In the genomic region with DNA sequence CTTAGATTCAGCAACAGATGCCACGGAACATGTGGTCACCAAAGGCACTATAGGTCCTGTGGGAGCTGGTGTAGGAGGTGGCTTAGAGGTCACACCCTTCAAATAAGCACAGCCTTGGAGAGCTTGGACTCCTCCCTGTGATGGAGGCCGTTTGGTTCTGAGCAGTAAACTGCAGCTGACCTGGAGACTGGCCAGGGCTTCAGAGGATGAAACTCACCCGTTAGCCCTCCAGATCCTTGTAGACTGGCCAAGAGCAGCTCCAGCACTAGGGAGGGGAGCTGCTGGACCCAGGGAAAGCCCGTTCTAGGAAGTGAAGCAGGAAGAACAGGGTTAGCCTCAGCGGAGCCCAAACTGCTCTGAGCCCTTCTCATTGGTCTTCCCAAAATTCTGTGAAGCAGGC, we compare ENCODE assay signal across 10 mouse cellular contexts. TPM values are rescaled to one million over a fixed set of nuclear protein-coding genes. Genes with fewer than 3 reads are reported as not detected.
DNase-seq lines count a peak whose midpoint lies in the region; ATAC-seq and TF ChIP-seq lines count a peak whose summit lies in the region.
"Had no signal": no experiment of that assay in that cellular context is flagged by ENCODE, and none has a peak within 500 bp of the region (broad histone marks: within the 10 kb centered on the region; RNA-seq: fewer than 3 reads in every experiment).

No protein-coding gene starts in this region.

- peaks cover 15% of the 10 kb centered on the region for H3K4me1 ChIP-seq in liver, adult 2 months (ENCODE audit: control insufficient read depth, insufficient read depth, low read length)
- H3K4me1 ChIP-seq in liver, postnatal 0 days (ENCODE audit: insufficient read depth) = peaks cover 10% of the 10 kb centered on the region
- peaks cover 32% of the 10 kb centered on the region for H3K4me1 ChIP-seq in heart, embryonic 15.5 days (replicated peaks)
- peaks cover 15% of the 10 kb centered on the region for H3K4me1 ChIP-seq in thymus, adult 2 months (replicated peaks; ENCODE audit: control insufficient read depth, insufficient read depth, low read length)

- no peak for TF ChIP-seq POLR2A in liver, adult 2 months (IDR thresholded peaks at IDR 0.05; ENCODE audit: extremely low read depth, insufficient read depth, low read length)
- no peak for TF ChIP-seq POLR2A in thymus, adult 2 months (IDR thresholded peaks at IDR 0.05; ENCODE audit: control insufficient read depth, extremely low read depth, insufficient read depth, low read length, poor library complexity)

- WGBS in liver, adult 2 months = 64% methylated on average over 5 of the region's 5 CpGs
- 58% methylated on average over 5 of the region's 5 CpGs for WGBS in liver, postnatal 0 days (ENCODE audit: insufficient replicate concordance)
- WGBS in heart, embryonic 15.5 days = 33% methylated on average over 5 of the region's 5 CpGs
- 90% methylated on average over 5 of the region's 5 CpGs for WGBS in thymus, adult 2 months

- H3K36me3 ChIP-seq in liver, adult 2 months (ENCODE audit: control insufficient read depth, insufficient read depth, low read length) = no peaks in the 10 kb centered on the region
- no peaks in the 10 kb centered on the region for H3K36me3 ChIP-seq in liver, postnatal 0 days (replicated peaks; ENCODE audit: insufficient read depth, low read length)
- H3K36me3 ChIP-seq in heart, embryonic 15.5 days = no peaks in the 10 kb centered on the region
- H3K36me3 ChIP-seq in thymus, adult 2 months (ENCODE audit: control insufficient read depth, insufficient read depth, low read length) = no peaks in the 10 kb centered on the region
- H3K36me3 ChIP-seq: neural tube, embryonic 13.5 days had no signal

- no peak overlapping the region for H3K4me3 ChIP-seq in liver, adult 2 months (ENCODE audit: insufficient read depth, low read depth, low read length)
- H3K4me3 ChIP-seq in liver, postnatal 0 days (ENCODE audit: low read depth, low read length) = no peak overlapping the region
- H3K4me3 ChIP-seq in heart, embryonic 15.5 days = no peak overlapping the region
- H3K4me3 ChIP-seq in thymus, adult 2 months (ENCODE audit: control insufficient read depth, insufficient read depth, low read length) = no peak overlapping the region
- H3K4me3 ChIP-seq: neural tube, embryonic 13.5 days had no signal

- H3K27me3 ChIP-seq in liver, adult 2 months (ENCODE audit: control insufficient read depth, insufficient read depth, low read length) = no peaks in the 10 kb centered on the region
- H3K27me3 ChIP-seq in liver, postnatal 0 days (ENCODE audit: insufficient read depth, low read length) = no peaks in the 10 kb centered on the region
- H3K27me3 ChIP-seq in heart, embryonic 15.5 days = no peaks in the 10 kb centered on the region
- no peaks in the 10 kb centered on the region for H3K27me3 ChIP-seq in thymus, adult 2 months (ENCODE audit: control insufficient read depth, insufficient read depth, low read length)
- H3K27me3 ChIP-seq: neural tube, embryonic 13.5 days had no signal

- no peak overlapping the region for H3K27ac ChIP-seq in liver, adult 2 months (replicated peaks; ENCODE audit: insufficient read depth, low read depth, low read length)
- H3K27ac ChIP-seq in liver, postnatal 0 days (ENCODE audit: low read depth) = no peak overlapping the region
- H3K27ac ChIP-seq in heart, embryonic 15.5 days = peak overlapping the region; percentile 47
- no peak overlapping the region for H3K27ac ChIP-seq in thymus, adult 2 months (ENCODE audit: control insufficient read depth, insufficient read depth, low read length)
- H3K27ac ChIP-seq: neural tube, embryonic 13.5 days had no signal

- no peak for TF ChIP-seq CTCF in liver, adult 2 months (IDR thresholded peaks at IDR 0.05; ENCODE audit: low read depth, low read length)
- no peak for TF ChIP-seq CTCF in liver, postnatal 0 days (IDR thresholded peaks at IDR 0.05; ENCODE audit: low read depth)
- TF ChIP-seq CTCF in thymus, adult 2 months (IDR thresholded peaks at IDR 0.05; ENCODE audit: borderline replicate concordance, control insufficient read depth, extremely low read depth, insufficient read depth, low read length, poor library complexity) = no peak

- H3K79me2 ChIP-seq in liver, adult 2 months (ENCODE audit: control insufficient read depth, insufficient read depth, low read length) = no peaks in the 10 kb centered on the region

- H3K4me2 ChIP-seq in liver, postnatal 0 days (ENCODE audit: low read depth, low read length) = no peak overlapping the region
- H3K4me2 ChIP-seq in heart, embryonic 15.5 days = no peak overlapping the region
- H3K4me2 ChIP-seq: neural tube, embryonic 13.5 days had no signal

- ATAC-seq in liver, postnatal 0 days = no peak
- ATAC-seq in heart, embryonic 15.5 days (replicated peaks; ENCODE audit: insufficient number of reproducible peaks, insufficient read depth, low FRiP score, low read depth) = peak; percentile 43; the same call in 1 of the 2 replicates

- no peak overlapping the region for H3K9ac ChIP-seq in liver, adult 2 months (ENCODE audit: low read depth, low read length)
- H3K9ac ChIP-seq in liver, postnatal 0 days (replicated peaks) = no peak overlapping the region
- peak overlapping the region; percentile 17; the same call in 1 of the 2 replicates for H3K9ac ChIP-seq in heart, embryonic 15.5 days
- H3K9ac ChIP-seq: neural tube, embryonic 13.5 days had no signal

- TF ChIP-seq EP300 in liver, postnatal 0 days (IDR thresholded peaks at IDR 0.05; ENCODE audit: low read depth) = no peak

- DNase-seq in liver, adult 2 months (ENCODE audit: extremely low read depth, low read depth, low spot score) = peak; percentile 28
- DNase-seq in liver, postnatal 0 days = no peak
- DNase-seq in kidney, postnatal 25 days = peak; percentile 67 to 74
- peak; percentile 83 for DNase-seq in testis, postnatal 10 days (ENCODE audit: low spot score)
- DNase-seq in layer of hippocampus, postnatal 14 days (ENCODE audit: low spot score in 2 of 2) = no peak
- no peak for DNase-seq in cerebellum, adult 11-12 months
- DNase-seq in thymus, adult 2 months = no peak
- DNase-seq: cerebellum, adult 2 months had no signal

- no peaks in the 10 kb centered on the region for H3K9me3 ChIP-seq in liver, postnatal 0 days (ENCODE audit: low read length)
- H3K9me3 ChIP-seq in heart, embryonic 15.5 days (replicated peaks) = no peaks in the 10 kb centered on the region
- H3K9me3 ChIP-seq: neural tube, embryonic 13.5 days had no signal

RNA-seq across cellular contexts. Expression of gene Zcchc24, which starts 18.1 kb away (rescaled TPM):
- 27.3 and 28.7 TPM in 2 replicates for total RNA-seq in liver, adult 2 months (2014; rRNA removed)
- polyA plus RNA-seq in liver, adult 2 months (2012; rRNA removed) = 53.0 and 57.7 TPM in 2 replicates
- 13.7 and 13.8 TPM in 2 replicates for polyA plus RNA-seq in liver, postnatal 0 days (2015; fragmentation: Nextera tagmentation; extraction: Ambion mirVana)
- polyA plus RNA-seq in heart, embryonic 15.5 days (2015; fragmentation: Nextera tagmentation; extraction: Ambion mirVana) = 22.4 and 26.8 TPM in 2 replicates
- 10 to 100 TPM; 60.4 to 63.5 TPM for total RNA-seq in layer of hippocampus, postnatal 14 days (2021)
- 26.2 and 28.9 TPM in 2 replicates for polyA plus RNA-seq in thymus, adult 2 months (2012; rRNA removed)

RNA-seq across cellular contexts. Expression of gene Anxa11, which starts 55.0 kb away (rescaled TPM):
- total RNA-seq in liver, adult 2 months (2014; rRNA removed) = 11.7 and 14.5 TPM in 2 replicates
- polyA plus RNA-seq in liver, adult 2 months (2012; rRNA removed) = 30.5 and 33.6 TPM in 2 replicates
- polyA plus RNA-seq in liver, postnatal 0 days (2015; fragmentation: Nextera tagmentation; extraction: Ambion mirVana) = 13.1 and 13.9 TPM in 2 replicates
- 27.0 and 31.6 TPM in 2 replicates for polyA plus RNA-seq in heart, embryonic 15.5 days (2015; fragmentation: Nextera tagmentation; extraction: Ambion mirVana)
- 10 to 100 TPM; 35.6 to 44.5 TPM for total RNA-seq in layer of hippocampus, postnatal 14 days (2021)
- 113 and 122 TPM in 2 replicates for polyA plus RNA-seq in thymus, adult 2 months (2012; rRNA removed)

Comparison
In these comparisons a context has a peak if more than half of its experiments do, and no peak if none do; other contexts are left out.
1. DNase-seq: peak in liver, adult 2 months (single experiment), kidney, postnatal 25 days (2 of 2) and testis, postnatal 10 days (single experiment); none in liver, postnatal 0 days (single experiment), layer of hippocampus, postnatal 14 days (0 of 2), cerebellum, adult 11-12 months (single experiment) and thymus, adult 2 months (single experiment).